Mouse (Mus musculus): ENCODE measurements around the gene Pde4dip.

DNA sequence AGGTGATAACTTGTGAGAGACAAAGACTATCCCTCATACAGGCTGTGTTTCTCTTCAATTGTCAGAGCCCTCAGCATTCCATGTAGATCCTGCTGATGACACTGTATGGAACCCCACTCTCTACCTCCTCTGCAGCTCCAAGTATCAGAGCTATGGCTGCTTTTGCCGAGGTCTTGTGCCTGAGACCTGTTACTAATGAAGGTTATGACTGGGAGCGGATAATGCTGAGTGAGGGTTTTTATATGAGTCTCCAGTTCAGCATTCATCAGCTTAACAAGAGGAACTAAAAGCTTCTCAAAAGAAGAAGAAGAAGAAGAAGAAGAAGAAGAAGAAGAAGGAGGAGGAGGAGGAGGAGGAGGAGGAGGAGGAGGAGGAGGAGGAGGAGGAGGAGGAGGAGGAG, 112.8 kb downstream of the Pde4dip start:
- TF ChIP-seq CTCF (IDR thresholded peaks at IDR 0.05; ENCODE audit: borderline replicate concordance, control insufficient read depth, extremely low read depth, insufficient read depth, low read length, poor library complexity) = no peak
- TF ChIP-seq POLR2A (IDR thresholded peaks at IDR 0.05; ENCODE audit: control insufficient read depth, extremely low read depth, insufficient read depth, low read length, poor library complexity) = no peak
